Mouse (Mus musculus): ENCODE measurements around the gene Cldn20.

DNA sequence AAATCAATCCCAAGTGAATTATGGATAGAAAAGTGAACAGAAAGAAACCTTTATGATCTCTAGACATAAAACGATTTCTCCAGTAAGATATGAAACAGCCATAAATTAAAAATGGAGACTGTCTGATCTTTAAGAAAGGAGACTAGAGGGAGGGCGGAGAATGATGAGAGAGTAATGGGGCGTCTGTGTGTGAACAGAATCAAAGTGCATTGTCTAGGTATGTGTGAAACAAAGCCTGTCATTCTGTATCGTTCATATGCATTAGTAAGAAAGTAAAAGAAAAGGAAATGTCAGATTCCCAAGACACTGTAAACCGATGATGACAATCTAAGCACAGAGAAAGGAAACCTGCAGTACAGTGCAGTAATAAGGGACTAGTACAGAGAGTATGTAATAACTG, 8.7 kb downstream of the Cldn20 start:
- TF ChIP-seq CTCF (conservative IDR thresholded peaks at IDR 0.05; ENCODE audit: low read length) (no peak), NANOG (IDR thresholded peaks at IDR 0.05; ENCODE audit: borderline replicate concordance, low read length) (no peak)

Data from E14TG2a.4 (cell line).